Mouse (Mus musculus): Measurements from ENCODE around the gene Slc23a2. TPM values are rescaled to one million over a fixed set of nuclear protein-coding genes. Genes with fewer than 3 reads are reported as not detected.

Slc23a2 gene
- polyA plus RNA-seq, 1 experiment from 2014 or later, result 9.7 TPM

- ATAC-seq (ENCODE audit: insufficient number of reproducible peaks, low FRiP score, low TSS enrichment, low read depth), result no peak
- Histone ChIP-seq H3K4me1 (ENCODE audit: control insufficient read depth, insufficient read depth, low read length) (no peaks in the 10 kb centered on the region), H3K27ac (replicated peaks; ENCODE audit: low read depth, low read length) (no peak overlapping the region), H3K4me3 (ENCODE audit: low read depth, low read length) (no peak overlapping the region), H3K27me3 (ENCODE audit: control insufficient read depth, insufficient read depth, low read length) (no peaks in the 10 kb centered on the region), H3K9ac (ENCODE audit: low read length) (no peak overlapping the region), H3K36me3 (ENCODE audit: control insufficient read depth, insufficient read depth, low read length) (no peaks in the 10 kb centered on the region), H3K4me2 (ENCODE audit: low read depth, severe bottlenecking) (no peak overlapping the region), H3K9me3 (ENCODE audit: control insufficient read depth, low read length) (no peaks in the 10 kb centered on the region)
- no peak for DNase-seq (ENCODE audit: low spot score)
- 90% methylated on average over 8 of the region's 8 CpGs for WGBS
These were observed 27.0 kb upstream of the Slc23a2 start for GRCm38 (mm10) chr2:132171939-132172338.

DNA sequence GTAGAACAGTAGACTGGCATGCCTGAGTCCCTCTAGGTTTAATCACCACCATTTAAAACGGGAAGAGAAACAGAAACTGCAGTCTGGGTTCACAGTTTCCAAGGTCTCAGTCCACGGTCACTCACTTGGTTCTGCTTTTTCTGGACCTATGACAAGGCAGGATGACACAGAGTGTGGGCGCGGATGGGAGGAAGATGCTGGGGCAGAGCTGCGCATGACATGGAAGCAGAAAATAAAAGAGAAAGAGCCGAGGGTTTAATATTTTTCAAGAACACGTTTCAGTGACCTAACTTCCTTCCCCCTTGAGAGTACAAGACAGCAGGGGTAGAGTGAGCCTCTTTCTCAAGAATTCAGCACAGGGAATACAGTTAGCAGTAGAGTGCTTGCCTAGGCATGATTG lies 24.2 kb upstream of the Slc23a2 start:
- DNase-seq (ENCODE audit: low spot score) (no peak), ATAC-seq (ENCODE audit: insufficient number of reproducible peaks, low FRiP score, low TSS enrichment, low read depth) (no peak)
- H3K36me3 ChIP-seq (ENCODE audit: control insufficient read depth, insufficient read depth, low read length), result no peaks in the 10 kb centered on the region
- H3K27ac ChIP-seq (replicated peaks; ENCODE audit: low read depth, low read length), result no peak overlapping the region
- H3K9ac ChIP-seq (ENCODE audit: low read length), result no peak overlapping the region
- H3K4me2 ChIP-seq (ENCODE audit: low read depth, severe bottlenecking), result no peak overlapping the region
- 85% methylated on average over 7 of the region's 7 CpGs for WGBS
- H3K4me1 ChIP-seq (ENCODE audit: control insufficient read depth, insufficient read depth, low read length), result no peaks in the 10 kb centered on the region
- no peak overlapping the region for H3K4me3 ChIP-seq (ENCODE audit: low read depth, low read length)
- H3K9me3 ChIP-seq (ENCODE audit: control insufficient read depth, low read length), result no peaks in the 10 kb centered on the region
- no peaks in the 10 kb centered on the region for H3K27me3 ChIP-seq (ENCODE audit: control insufficient read depth, insufficient read depth, low read length)

DNA sequence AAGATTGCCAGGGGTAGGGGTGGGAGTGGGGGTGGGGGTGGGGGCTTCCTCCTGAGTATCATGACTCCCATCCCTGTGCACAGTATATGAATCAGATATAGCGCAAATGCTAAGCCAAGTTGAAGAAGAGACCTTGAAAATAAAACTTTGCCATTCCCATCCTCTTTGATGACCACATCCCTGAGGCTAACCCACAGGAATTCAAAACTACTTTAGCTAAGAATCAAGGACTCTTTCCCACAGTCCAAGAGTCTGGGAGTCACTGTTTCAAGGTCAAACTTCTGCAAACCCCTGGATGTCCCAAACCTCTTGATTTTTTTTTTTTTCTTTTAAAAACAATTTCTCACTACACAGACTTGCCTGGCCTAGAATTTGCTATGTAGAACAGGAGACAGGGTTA lies 18.7 kb upstream of the Slc23a2 start:
- no peak overlapping the region for H3K9ac ChIP-seq (ENCODE audit: low read length)
- 96% methylated on average over 1 of the region's 1 CpGs for WGBS
- H3K27me3 ChIP-seq (ENCODE audit: control insufficient read depth, insufficient read depth, low read length), result no peaks in the 10 kb centered on the region
- H3K4me1 ChIP-seq (ENCODE audit: control insufficient read depth, insufficient read depth, low read length), result no peaks in the 10 kb centered on the region
- DNase-seq (ENCODE audit: low spot score), result no peak
- H3K27ac ChIP-seq (replicated peaks; ENCODE audit: low read depth, low read length), result no peak overlapping the region
- no peaks in the 10 kb centered on the region for H3K9me3 ChIP-seq (ENCODE audit: control insufficient read depth, low read length)
- no peak overlapping the region for H3K4me3 ChIP-seq (ENCODE audit: low read depth, low read length)
- no peaks in the 10 kb centered on the region for H3K36me3 ChIP-seq (ENCODE audit: control insufficient read depth, insufficient read depth, low read length)
- ATAC-seq (ENCODE audit: insufficient number of reproducible peaks, low FRiP score, low TSS enrichment, low read depth), result no peak
- no peak overlapping the region for H3K4me2 ChIP-seq (ENCODE audit: low read depth, severe bottlenecking)

GRCm38 (mm10) chr2:132157482-132157881 lies 12.6 kb upstream of the Slc23a2 start:
- Histone ChIP-seq H3K36me3 (ENCODE audit: control insufficient read depth, insufficient read depth, low read length) (no peaks in the 10 kb centered on the region), H3K27me3 (ENCODE audit: control insufficient read depth, insufficient read depth, low read length) (no peaks in the 10 kb centered on the region), H3K27ac (replicated peaks; ENCODE audit: low read depth, low read length) (no peak overlapping the region), H3K4me1 (ENCODE audit: control insufficient read depth, insufficient read depth, low read length) (no peaks in the 10 kb centered on the region), H3K4me3 (ENCODE audit: low read depth, low read length) (no peak overlapping the region), H3K9ac (ENCODE audit: low read length) (no peak overlapping the region), H3K4me2 (ENCODE audit: low read depth, severe bottlenecking) (no peak overlapping the region), H3K9me3 (ENCODE audit: control insufficient read depth, low read length) (no peaks in the 10 kb centered on the region)
- ATAC-seq (ENCODE audit: insufficient number of reproducible peaks, low FRiP score, low TSS enrichment, low read depth), result no peak
- WGBS, result 77% methylated on average over 4 of the region's 4 CpGs
- no peak for DNase-seq (ENCODE audit: low spot score)

DNA sequence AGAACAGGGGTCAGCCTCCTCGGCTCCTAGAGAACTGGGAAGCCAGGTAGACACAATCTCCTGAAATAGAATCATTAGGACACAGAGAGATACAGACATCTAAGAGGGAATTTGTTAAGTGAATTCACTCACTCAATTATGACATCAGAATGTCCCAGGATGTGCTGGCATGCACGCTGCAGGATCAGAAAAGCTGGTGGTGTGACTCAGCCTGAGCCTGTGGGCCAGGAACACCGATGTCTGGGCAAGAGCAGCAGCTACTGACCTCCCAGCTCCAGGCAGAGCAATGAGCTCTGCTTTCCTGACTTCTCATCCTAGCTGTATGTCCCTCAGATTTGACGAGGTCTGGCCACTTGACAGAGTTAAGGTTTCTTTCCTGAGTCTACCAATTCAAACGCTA lies 7.8 kb upstream of the Slc23a2 start:
- H3K4me1 ChIP-seq (ENCODE audit: control insufficient read depth, insufficient read depth, low read length), result no peaks in the 10 kb centered on the region
- no peaks in the 10 kb centered on the region for H3K9me3 ChIP-seq (ENCODE audit: control insufficient read depth, low read length)

GRCm38 (mm10) chr2:132151592-132151991 lies 6.7 kb upstream of the Slc23a2 start:
- WGBS, result 79% methylated on average over 6 of the region's 6 CpGs
- ATAC-seq (ENCODE audit: insufficient number of reproducible peaks, low FRiP score, low TSS enrichment, low read depth), result no peak
- Histone ChIP-seq H3K36me3 (ENCODE audit: control insufficient read depth, insufficient read depth, low read length) (no peaks in the 10 kb centered on the region), H3K4me1 (ENCODE audit: control insufficient read depth, insufficient read depth, low read length) (no peaks in the 10 kb centered on the region), H3K4me2 (ENCODE audit: low read depth, severe bottlenecking) (no peak overlapping the region), H3K27me3 (ENCODE audit: control insufficient read depth, insufficient read depth, low read length) (no peaks in the 10 kb centered on the region), H3K9ac (ENCODE audit: low read length) (no peak overlapping the region), H3K9me3 (ENCODE audit: control insufficient read depth, low read length) (no peaks in the 10 kb centered on the region), H3K4me3 (ENCODE audit: low read depth, low read length) (no peak overlapping the region), H3K27ac (replicated peaks; ENCODE audit: low read depth, low read length) (no peak overlapping the region)
- DNase-seq (ENCODE audit: low spot score), result no peak

More for the DNA sequence above, 7.8 kb upstream of the Slc23a2 start:
- Histone ChIP-seq H3K27ac (replicated peaks; ENCODE audit: low read depth, low read length) (no peak overlapping the region), H3K4me2 (ENCODE audit: low read depth, severe bottlenecking) (no peak overlapping the region), H3K4me3 (ENCODE audit: low read depth, low read length) (no peak overlapping the region), H3K36me3 (ENCODE audit: control insufficient read depth, insufficient read depth, low read length) (no peaks in the 10 kb centered on the region), H3K9ac (ENCODE audit: low read length) (no peak overlapping the region), H3K27me3 (ENCODE audit: control insufficient read depth, insufficient read depth, low read length) (no peaks in the 10 kb centered on the region)
- no peak for DNase-seq (ENCODE audit: low spot score)
- no peak for ATAC-seq (ENCODE audit: insufficient number of reproducible peaks, low FRiP score, low TSS enrichment, low read depth)
- WGBS, result 53% methylated on average over 5 of the region's 5 CpGs

DNA sequence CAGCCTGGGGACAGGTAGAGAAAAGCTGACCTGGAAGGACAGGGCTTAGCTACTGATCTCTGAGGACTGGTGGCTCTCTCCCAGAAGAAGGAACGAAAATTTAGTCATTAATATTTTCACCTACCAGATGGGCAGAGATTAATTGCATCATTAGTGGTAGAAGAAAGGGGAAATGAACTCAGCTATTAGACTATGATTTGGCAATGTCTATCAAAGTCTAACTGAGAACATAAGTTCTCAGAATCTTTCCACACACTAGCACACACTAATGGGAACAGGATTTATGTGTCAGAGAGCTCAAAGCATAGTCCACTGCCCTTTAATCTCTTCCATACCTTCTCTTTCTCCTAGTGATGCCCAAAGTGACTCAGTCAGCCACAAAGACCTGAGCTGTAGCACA lies 6.0 kb upstream of the Slc23a2 start:
- Histone ChIP-seq H3K9me3 (ENCODE audit: control insufficient read depth, low read length) (no peaks in the 10 kb centered on the region), H3K27me3 (ENCODE audit: control insufficient read depth, insufficient read depth, low read length) (0 out of 2 replicates have a peak, but pooled peaks cover under 1% of the 10 kb centered on the region), H3K4me3 (ENCODE audit: low read depth, low read length) (no peak overlapping the region), H3K4me2 (ENCODE audit: low read depth, severe bottlenecking) (no peak overlapping the region), H3K36me3 (ENCODE audit: control insufficient read depth, insufficient read depth, low read length) (no peaks in the 10 kb centered on the region), H3K9ac (ENCODE audit: low read length) (no peak overlapping the region), H3K27ac (replicated peaks; ENCODE audit: low read depth, low read length) (no peak overlapping the region), H3K4me1 (ENCODE audit: control insufficient read depth, insufficient read depth, low read length) (no peaks in the 10 kb centered on the region)
- ATAC-seq (ENCODE audit: insufficient number of reproducible peaks, low FRiP score, low TSS enrichment, low read depth), result no peak
- no peak for DNase-seq (ENCODE audit: low spot score)
- WGBS, result 70% methylated on average over 1 of the region's 1 CpGs

DNA sequence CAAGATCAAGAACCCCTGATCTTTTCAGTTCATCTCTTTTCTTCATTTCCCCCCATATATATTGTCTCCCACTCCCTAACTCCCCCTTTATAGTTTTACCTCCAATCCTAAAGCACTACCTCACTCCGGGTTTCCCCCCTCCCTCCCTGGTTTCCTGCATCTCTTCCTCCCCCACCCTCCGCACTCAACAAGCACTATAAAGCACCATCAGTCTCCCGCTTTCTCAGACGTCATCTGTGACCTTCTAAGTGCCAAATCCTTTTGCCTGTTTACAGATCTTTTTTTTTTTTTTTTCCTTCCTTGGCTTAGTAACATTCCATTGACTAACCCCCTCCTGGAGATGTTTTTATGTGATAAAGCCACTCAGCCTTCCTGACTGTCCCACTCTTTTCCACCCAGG lies 1.6 kb upstream of the Slc23a2 start:
- Histone ChIP-seq H3K27ac (replicated peaks; ENCODE audit: low read depth, low read length) (no peak overlapping the region), H3K4me3 (ENCODE audit: low read depth, low read length) (no peak overlapping the region), H3K9ac (ENCODE audit: low read length) (no peak overlapping the region), H3K4me1 (ENCODE audit: control insufficient read depth, insufficient read depth, low read length) (peaks cover 9% of the 10 kb centered on the region; the same call in 1 of the 2 replicates), H3K36me3 (ENCODE audit: control insufficient read depth, insufficient read depth, low read length) (no peaks in the 10 kb centered on the region), H3K27me3 (ENCODE audit: control insufficient read depth, insufficient read depth, low read length) (0 out of 2 replicates have a peak, but pooled peaks cover 8% of the 10 kb centered on the region), H3K9me3 (ENCODE audit: control insufficient read depth, low read length) (no peaks in the 10 kb centered on the region), H3K4me2 (ENCODE audit: low read depth, severe bottlenecking) (no peak overlapping the region)
- ATAC-seq (ENCODE audit: insufficient number of reproducible peaks, low FRiP score, low TSS enrichment, low read depth) (no peak), DNase-seq (ENCODE audit: low spot score) (no peak)
- WGBS, result 15% methylated on average over 4 of the region's 4 CpGs
